ENCODE assay signal across 11 mouse cellular contexts in genomic region chr7:127121061-127121910, GRCm38 (mm10). TPM values are rescaled to one million over a fixed set of nuclear protein-coding genes. Genes with fewer than 3 reads are reported as not detected.
DNase-seq lines count a peak whose midpoint lies in the region; ATAC-seq lines count a peak whose summit lies in the region.
"Had no signal": no experiment of that assay in that cellular context is flagged by ENCODE, and none has a peak within 500 bp of the region (broad histone marks: within the 10 kb centered on the region; RNA-seq: fewer than 3 reads in every experiment).

No protein-coding gene starts in this region.

- H3K9me3 ChIP-seq in liver, embryonic 12.5 days (replicated peaks): peaks cover 9% of the 10 kb centered on the region

- WGBS in liver, embryonic 12.5 days (ENCODE audit: insufficient replicate concordance): 41% methylated on average over 21 of the region's 21 CpGs

- ATAC-seq in liver, embryonic 12.5 days: peak; percentile 76
- ATAC-seq: CD4-positive, CD25-positive, alpha-beta regulatory T cell, adult 4 months had no signal

- H3K36me3 ChIP-seq in liver, embryonic 12.5 days: no peaks in the 10 kb centered on the region
- H3K36me3 ChIP-seq: lung, embryonic 15.5 days had no signal

- H3K27me3 ChIP-seq in liver, embryonic 12.5 days (replicated peaks): peaks cover 21% of the 10 kb centered on the region

- peak overlapping the region; percentile 40 for H3K4me2 ChIP-seq in liver, embryonic 12.5 days
- H3K4me2 ChIP-seq: lung, embryonic 15.5 days had no signal

- peak overlapping the region; percentile 43 for H3K4me3 ChIP-seq in liver, embryonic 12.5 days
- H3K4me3 ChIP-seq: lung, embryonic 15.5 days had no signal

- H3K4me1 ChIP-seq in liver, embryonic 12.5 days: peaks cover 42% of the 10 kb centered on the region
- H3K4me1 ChIP-seq: lung, embryonic 15.5 days had no signal

- intact Hi-C loops in left cerebral cortex, postnatal 14 days (cut with DNase I): no loop called here

- H3K27ac ChIP-seq in liver, embryonic 12.5 days: peak overlapping the region; percentile 72
- H3K27ac ChIP-seq: lung, embryonic 15.5 days had no signal

- peak overlapping the region; percentile 37 for H3K9ac ChIP-seq in liver, embryonic 12.5 days
- H3K9ac ChIP-seq: lung, embryonic 15.5 days had no signal

- DNase-seq in gastrocnemius, postnatal 25 days: peak; percentile 36
- no peak for DNase-seq in gastrocnemius, postnatal 4 days (ENCODE audit: low spot score in 2 of 2)
- DNase-seq in R1 (ENCODE audit: low read depth, low spot score): peak; percentile 82
- peak; percentile 75 for DNase-seq in kidney, adult 18-20 months
- no peak for DNase-seq in layer of hippocampus, adult 9-11 months
- no peak for DNase-seq in adrenal gland, adult 2 months
- no peak for DNase-seq in left cerebral cortex, postnatal 14 days (ENCODE audit: low spot score in 2 of 2)
- DNase-seq: right cerebral cortex, postnatal 25 days had no signal

RNA-seq across cellular contexts. Expression of gene Qprt, which starts 0.7 kb away (rescaled TPM):
- under 1 TPM; 0.43 to 0.51 TPM for total RNA-seq in gastrocnemius, postnatal 25 days (2021)
- total RNA-seq in gastrocnemius, postnatal 4 days (2021): 1 to 10 TPM; 4.6 to 5.2 TPM
- polyA plus RNA-seq in liver, embryonic 12.5 days (2016; fragmentation: Nextera tagmentation; extraction: Ambion mirVana): 36.5 and 40.3 TPM in 2 replicates
- total RNA-seq in adrenal gland, adult 2 months (2021): under 1 TPM; 0.49 to 0.52 TPM
- 0.77 and 1.0 TPM in 2 replicates for polyA plus RNA-seq in adrenal gland, adult 2 months (2012; rRNA removed)
- under 1 TPM in 1 of 2 experiments, not detected in 1; 0.25 TPM for total RNA-seq in left cerebral cortex, postnatal 14 days (2021)

RNA-seq across cellular contexts. Expression of gene Spn, which starts 16.3 kb away (rescaled TPM):
- total RNA-seq in gastrocnemius, postnatal 25 days (2021): under 1 TPM; 0.13 to 0.16 TPM
- total RNA-seq in gastrocnemius, postnatal 4 days (2021): under 1 TPM; 0.54 to 0.91 TPM
- 7.3 and 7.4 TPM in 2 replicates for polyA plus RNA-seq in liver, embryonic 12.5 days (2016; fragmentation: Nextera tagmentation; extraction: Ambion mirVana)
- total RNA-seq in adrenal gland, adult 2 months (2021): 1 to 10 TPM in 1 of 2 experiments, under 1 TPM in 1; 0.58 to 1.0 TPM
- polyA plus RNA-seq in adrenal gland, adult 2 months (2012; rRNA removed): 1.0 and 2.0 TPM in 2 replicates
- total RNA-seq in left cerebral cortex, postnatal 14 days (2021): under 1 TPM in 1 of 2 experiments, not detected in 1; 0.11 TPM

RNA-seq across cellular contexts. Expression of gene AI467606, which starts 30.1 kb away (rescaled TPM):
- total RNA-seq in gastrocnemius, postnatal 25 days (2021): under 1 TPM; 0.59 to 0.91 TPM
- 1 to 10 TPM; 1.3 to 1.8 TPM for total RNA-seq in gastrocnemius, postnatal 4 days (2021)
- 8.3 and 8.5 TPM in 2 replicates for polyA plus RNA-seq in liver, embryonic 12.5 days (2016; fragmentation: Nextera tagmentation; extraction: Ambion mirVana)
- 1 to 10 TPM; 1.6 to 1.9 TPM for total RNA-seq in adrenal gland, adult 2 months (2021)
- polyA plus RNA-seq in adrenal gland, adult 2 months (2012; rRNA removed): 7.6 TPM in 2 replicates
- 1 to 10 TPM; 1.3 to 1.6 TPM for total RNA-seq in left cerebral cortex, postnatal 14 days (2021)

RNA-seq across cellular contexts. Expression of gene Zg16, which starts 34.2 kb away (rescaled TPM):
- not detected for total RNA-seq in gastrocnemius, postnatal 25 days (2021)
- total RNA-seq in gastrocnemius, postnatal 4 days (2021): under 1 TPM in 1 of 2 experiments, not detected in 1; 0.47 TPM
- not detected in 2 replicates for polyA plus RNA-seq in liver, embryonic 12.5 days (2016; fragmentation: Nextera tagmentation; extraction: Ambion mirVana)
- total RNA-seq in adrenal gland, adult 2 months (2021): not detected
- polyA plus RNA-seq in adrenal gland, adult 2 months (2012; rRNA removed): 0.18 and 0.49 TPM in 2 replicates
- not detected for total RNA-seq in left cerebral cortex, postnatal 14 days (2021)
- polyA plus RNA-seq: lung, embryonic 15.5 days had no signal

Comparison
In these comparisons a context has a peak if more than half of its experiments do, and no peak if none do; other contexts are left out.
1. DNase-seq: peak in gastrocnemius, postnatal 25 days (single experiment), R1 (single experiment) and kidney, adult 18-20 months (single experiment); none in gastrocnemius, postnatal 4 days (0 of 2), layer of hippocampus, adult 9-11 months (single experiment), adrenal gland, adult 2 months (single experiment) and left cerebral cortex, postnatal 14 days (0 of 2).